Mouse (Mus musculus): ENCODE results near the gene Gm11937. TPM values are rescaled to one million over a fixed set of nuclear protein-coding genes. Genes with fewer than 3 reads are reported as not detected.
"Not testable (repeated sequence)": the region's sequence is repeated elsewhere in the genome, so short reads cannot be mapped to it uniquely, and the experiment has no call there.

Gm11937 gene
- polyA plus RNA-seq, 1 experiment from 2014 or later = not detected

DNA sequence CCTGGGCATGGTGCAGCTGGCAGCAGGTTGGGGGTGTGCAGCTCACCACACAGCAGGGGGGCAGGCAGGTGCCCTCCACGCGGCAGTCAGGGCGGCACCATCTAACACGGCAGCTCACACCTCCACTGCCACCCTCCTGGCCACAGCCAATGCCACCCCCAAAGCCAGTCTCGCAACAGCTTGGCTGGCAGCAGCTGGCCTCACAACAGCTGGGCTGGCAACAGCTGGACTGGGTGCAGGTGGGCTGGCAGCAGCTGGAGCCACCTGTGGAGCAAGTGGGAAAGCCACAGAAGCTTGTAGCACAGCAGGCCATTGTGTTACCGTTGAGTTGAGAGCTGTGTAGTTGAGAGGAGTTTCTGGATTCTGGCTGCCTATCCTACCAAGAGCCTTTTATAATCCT is 12.2 kb downstream of the Gm11937 start, which contains the start of gene Krtap9-3:
Gene Krtap9-3, minus strand, starts transcription at position 364 of the 400 bp plus-strand sequence.
- not testable (repeated sequence) for H3K4me1 ChIP-seq (ENCODE audit: control insufficient read depth, insufficient read depth, low read length); H3K36me3 ChIP-seq (ENCODE audit: control insufficient read depth, insufficient read depth, low read length); H3K4me2 ChIP-seq (ENCODE audit: low read depth); ATAC-seq (ENCODE audit: insufficient read depth, low FRiP score, low TSS enrichment); H3K27ac ChIP-seq (ENCODE audit: low read depth, low read length); H3K4me3 ChIP-seq (ENCODE audit: low read depth, low read length); H3K9me3 ChIP-seq (ENCODE audit: control insufficient read depth, low read length); DNase-seq (ENCODE audit: low spot score); H3K27me3 ChIP-seq (ENCODE audit: control insufficient read depth, insufficient read depth, low read length); H3K9ac ChIP-seq (ENCODE audit: low read length)
- 84% methylated on average over 6 of the region's 6 CpGs for WGBS

DNA sequence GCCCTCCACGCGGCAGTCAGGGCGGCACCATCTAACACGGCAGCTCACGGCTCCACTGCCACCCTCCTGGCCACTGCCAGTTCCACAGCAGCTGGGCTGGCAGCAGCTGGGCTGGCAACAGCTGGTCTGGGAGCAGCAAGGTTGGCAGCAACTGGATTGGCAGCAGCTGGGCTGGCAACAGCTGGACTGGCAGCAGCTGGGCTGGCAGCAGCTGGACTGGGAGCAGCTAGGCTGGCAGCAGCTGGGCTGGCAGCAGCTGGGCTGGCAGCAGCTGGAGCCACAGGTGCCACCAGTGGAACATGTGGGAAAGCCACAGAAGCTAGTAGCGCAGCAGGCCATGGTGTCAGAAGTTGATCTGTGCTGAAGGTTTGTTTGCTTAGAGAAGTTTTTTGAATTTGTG is 19.0 kb downstream of the Gm11937 start, which contains the start of gene Krtap1-3:
Gene Krtap1-3, minus strand, starts transcription at position 359 of the 400 bp plus-strand sequence.
- WGBS = 85% methylated on average over 6 of the region's 6 CpGs
- no peak for ATAC-seq (ENCODE audit: insufficient read depth, low FRiP score, low TSS enrichment)
- DNase-seq (ENCODE audit: low spot score) = no peak
- Histone ChIP-seq H3K4me3 (ENCODE audit: low read depth, low read length) (no peak within 1 kb of the TSS), H3K36me3 (ENCODE audit: control insufficient read depth, insufficient read depth, low read length) (no peaks in the 10 kb centered on the region), H3K9ac (ENCODE audit: low read length) (no peak within 1 kb of the TSS), H3K27me3 (ENCODE audit: control insufficient read depth, insufficient read depth, low read length) (no peaks in the 10 kb centered on the region), H3K27ac (ENCODE audit: low read depth, low read length) (no peak within 1 kb of the TSS), H3K4me1 (ENCODE audit: control insufficient read depth, insufficient read depth, low read length) (no peaks in the 10 kb centered on the region), H3K4me2 (ENCODE audit: low read depth) (no peak within 1 kb of the TSS), H3K9me3 (ENCODE audit: control insufficient read depth, low read length) (no peaks in the 10 kb centered on the region)

DNA sequence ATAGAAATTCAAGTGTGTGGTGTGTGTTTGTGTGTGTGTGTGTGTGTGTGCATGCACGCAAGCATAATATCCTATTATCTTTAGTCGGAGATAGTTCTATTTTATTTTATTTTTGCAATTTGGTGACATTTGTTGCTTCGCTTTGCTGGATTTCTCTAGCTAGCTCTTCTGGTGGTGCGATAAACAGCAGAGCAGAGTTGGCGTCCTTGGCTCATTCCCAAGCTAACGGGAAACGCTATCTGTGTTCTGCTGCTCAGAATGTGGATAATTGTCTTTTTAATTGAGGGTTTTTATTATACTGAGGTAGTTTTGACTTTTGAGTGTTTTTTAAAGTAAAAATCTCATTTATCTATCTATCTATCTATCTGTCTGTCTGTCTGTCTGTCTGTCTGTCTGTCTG is 24.9 kb downstream of the Gm11937 start:
- 97% methylated on average over 7 of the region's 7 CpGs for WGBS
- no peak for DNase-seq (ENCODE audit: low spot score)
- ATAC-seq (ENCODE audit: insufficient read depth, low FRiP score, low TSS enrichment) = no peak

GRCm38 (mm10) chr11:99583245-99583704 is 26.7 kb downstream of the Gm11937 start, which contains the start of gene Krtap1-4:
TSS of gene Krtap1-4 (minus strand) at chr11:99583654.
- H3K27ac ChIP-seq (ENCODE audit: low read depth, low read length) = no peak within 1 kb of the TSS
- 78% methylated on average over 5 of the region's 5 CpGs for WGBS
- H3K4me1 ChIP-seq (ENCODE audit: control insufficient read depth, insufficient read depth, low read length) = no peaks in the 10 kb centered on the region
- H3K9me3 ChIP-seq (ENCODE audit: control insufficient read depth, low read length) = no peaks in the 10 kb centered on the region
- H3K27me3 ChIP-seq (ENCODE audit: control insufficient read depth, insufficient read depth, low read length) = no peaks in the 10 kb centered on the region
- H3K4me2 ChIP-seq (ENCODE audit: low read depth) = no peak within 1 kb of the TSS
- no peak within 1 kb of the TSS for H3K9ac ChIP-seq (ENCODE audit: low read length)
- no peak within 1 kb of the TSS for H3K4me3 ChIP-seq (ENCODE audit: low read depth, low read length)
- ATAC-seq (ENCODE audit: insufficient read depth, low FRiP score, low TSS enrichment) = no peak
- H3K36me3 ChIP-seq (ENCODE audit: control insufficient read depth, insufficient read depth, low read length) = no peaks in the 10 kb centered on the region
- no peak for DNase-seq (ENCODE audit: low spot score)

More for the DNA sequence above, 24.9 kb downstream of the Gm11937 start:
- no peak overlapping the region for H3K27ac ChIP-seq (ENCODE audit: low read depth, low read length)
- no peaks in the 10 kb centered on the region for H3K4me1 ChIP-seq (ENCODE audit: control insufficient read depth, insufficient read depth, low read length)
- no peak overlapping the region for H3K4me2 ChIP-seq (ENCODE audit: low read depth)
- no peak overlapping the region for H3K4me3 ChIP-seq (ENCODE audit: low read depth, low read length)
- H3K9ac ChIP-seq (ENCODE audit: low read length) = no peak overlapping the region
- H3K27me3 ChIP-seq (ENCODE audit: control insufficient read depth, insufficient read depth, low read length) = no peaks in the 10 kb centered on the region
- no peaks in the 10 kb centered on the region for H3K36me3 ChIP-seq (ENCODE audit: control insufficient read depth, insufficient read depth, low read length)
- H3K9me3 ChIP-seq (ENCODE audit: control insufficient read depth, low read length) = no peaks in the 10 kb centered on the region

GRCm38 (mm10) chr11:99581564-99581963 is 28.4 kb downstream of the Gm11937 start:
- Histone ChIP-seq H3K4me1 (ENCODE audit: control insufficient read depth, insufficient read depth, low read length) (no peaks in the 10 kb centered on the region), H3K27me3 (ENCODE audit: control insufficient read depth, insufficient read depth, low read length) (no peaks in the 10 kb centered on the region), H3K9me3 (ENCODE audit: control insufficient read depth, low read length) (no peaks in the 10 kb centered on the region), H3K9ac (ENCODE audit: low read length) (no peak overlapping the region), H3K27ac (ENCODE audit: low read depth, low read length) (no peak overlapping the region), H3K4me2 (ENCODE audit: low read depth) (no peak overlapping the region), H3K4me3 (ENCODE audit: low read depth, low read length) (no peak overlapping the region), H3K36me3 (ENCODE audit: control insufficient read depth, insufficient read depth, low read length) (no peaks in the 10 kb centered on the region)
- DNase-seq (ENCODE audit: low spot score) (no peak), ATAC-seq (ENCODE audit: insufficient read depth, low FRiP score, low TSS enrichment) (no peak)
- 85% methylated on average over 6 of the region's 6 CpGs for WGBS

DNA sequence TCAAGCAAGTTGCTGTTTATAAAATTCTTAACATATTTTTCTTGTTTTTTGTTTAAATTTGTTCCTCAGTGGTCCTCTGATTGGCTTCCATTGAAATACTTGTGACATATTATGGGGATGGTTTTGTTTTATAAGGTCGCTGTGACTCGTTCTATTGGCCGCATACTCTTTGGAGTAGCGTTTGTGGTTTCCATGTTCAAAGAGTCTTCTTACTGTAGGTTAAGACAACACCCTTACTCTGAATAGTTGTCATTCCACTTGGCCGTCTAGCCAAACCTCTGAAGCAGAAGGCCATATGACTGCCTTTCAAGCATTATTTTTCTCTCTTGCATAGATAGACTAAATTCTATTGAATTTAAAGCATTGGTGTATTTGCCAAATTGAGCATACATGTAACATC is 28.9 kb downstream of the Gm11937 start:
- Histone ChIP-seq H3K4me1 (ENCODE audit: control insufficient read depth, insufficient read depth, low read length) (no peaks in the 10 kb centered on the region), H3K36me3 (ENCODE audit: control insufficient read depth, insufficient read depth, low read length) (no peaks in the 10 kb centered on the region), H3K27ac (ENCODE audit: low read depth, low read length) (no peak overlapping the region), H3K9ac (ENCODE audit: low read length) (no peak overlapping the region), H3K9me3 (ENCODE audit: control insufficient read depth, low read length) (no peaks in the 10 kb centered on the region), H3K4me3 (ENCODE audit: low read depth, low read length) (no peak overlapping the region), H3K27me3 (ENCODE audit: control insufficient read depth, insufficient read depth, low read length) (no peaks in the 10 kb centered on the region), H3K4me2 (ENCODE audit: low read depth) (no peak overlapping the region)
- 92% methylated on average over 5 of the region's 5 CpGs for WGBS
- ATAC-seq (ENCODE audit: insufficient read depth, low FRiP score, low TSS enrichment) (no peak), DNase-seq (ENCODE audit: low spot score) (no peak)

DNA sequence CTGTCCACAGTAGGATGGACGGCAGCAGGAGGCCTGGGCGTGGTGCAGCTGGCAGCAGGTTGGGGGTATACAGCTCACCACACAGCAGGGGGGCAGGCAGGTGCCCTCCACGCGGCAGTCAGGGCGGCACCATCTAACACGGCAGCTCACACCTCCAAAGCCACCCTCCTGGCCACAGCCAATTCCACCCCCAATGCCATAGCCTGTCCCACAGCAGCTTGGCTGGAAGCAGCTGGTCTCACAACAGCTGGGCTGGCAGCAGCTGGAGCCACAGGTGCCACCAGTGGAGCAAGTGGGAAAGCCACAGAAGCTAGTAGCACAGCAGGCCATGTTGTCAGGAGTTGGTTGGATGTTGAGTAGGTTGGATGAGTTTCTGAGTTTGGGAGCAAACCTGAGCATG is 29.4 kb downstream of the Gm11937 start, which contains the start of gene Krtap1-5:
Gene Krtap1-5, minus strand, starts transcription at position 381 of the 400 bp plus-strand sequence.
- Histone ChIP-seq H3K9ac (ENCODE audit: low read length) (no peak within 1 kb of the TSS), H3K36me3 (ENCODE audit: control insufficient read depth, insufficient read depth, low read length) (no peaks in the 10 kb centered on the region), H3K4me1 (ENCODE audit: control insufficient read depth, insufficient read depth, low read length) (no peaks in the 10 kb centered on the region), H3K4me3 (ENCODE audit: low read depth, low read length) (no peak within 1 kb of the TSS), H3K27me3 (ENCODE audit: control insufficient read depth, insufficient read depth, low read length) (no peaks in the 10 kb centered on the region), H3K4me2 (ENCODE audit: low read depth) (no peak within 1 kb of the TSS), H3K9me3 (ENCODE audit: control insufficient read depth, low read length) (no peaks in the 10 kb centered on the region), H3K27ac (ENCODE audit: low read depth, low read length) (no peak within 1 kb of the TSS)
- no peak for DNase-seq (ENCODE audit: low spot score)
- no peak for ATAC-seq (ENCODE audit: insufficient read depth, low FRiP score, low TSS enrichment)
- WGBS = 84% methylated on average over 6 of the region's 6 CpGs

GRCm38 (mm10) chr11:99574106-99574505 is 35.9 kb downstream of the Gm11937 start:
- H3K9me3 ChIP-seq (ENCODE audit: control insufficient read depth, low read length) = no peaks in the 10 kb centered on the region
- H3K4me1 ChIP-seq (ENCODE audit: control insufficient read depth, insufficient read depth, low read length) = no peaks in the 10 kb centered on the region
- no peak overlapping the region for H3K27ac ChIP-seq (ENCODE audit: low read depth, low read length)
- WGBS = 8% methylated on average over 7 of the region's 7 CpGs
- peak overlapping the region; percentile 15; the same call in 1 of the 2 replicates for H3K4me2 ChIP-seq (ENCODE audit: low read depth)
- H3K9ac ChIP-seq (ENCODE audit: low read length) = no peak overlapping the region
- no peaks in the 10 kb centered on the region for H3K36me3 ChIP-seq (ENCODE audit: control insufficient read depth, insufficient read depth, low read length)
- H3K4me3 ChIP-seq (ENCODE audit: low read depth, low read length) = no peak overlapping the region
- H3K27me3 ChIP-seq (ENCODE audit: control insufficient read depth, insufficient read depth, low read length) = no peaks in the 10 kb centered on the region
- DNase-seq (ENCODE audit: low spot score) (peak; percentile 83), ATAC-seq (ENCODE audit: insufficient read depth, low FRiP score, low TSS enrichment) (peak; percentile 72; the same call in 1 of the 2 replicates)

DNA sequence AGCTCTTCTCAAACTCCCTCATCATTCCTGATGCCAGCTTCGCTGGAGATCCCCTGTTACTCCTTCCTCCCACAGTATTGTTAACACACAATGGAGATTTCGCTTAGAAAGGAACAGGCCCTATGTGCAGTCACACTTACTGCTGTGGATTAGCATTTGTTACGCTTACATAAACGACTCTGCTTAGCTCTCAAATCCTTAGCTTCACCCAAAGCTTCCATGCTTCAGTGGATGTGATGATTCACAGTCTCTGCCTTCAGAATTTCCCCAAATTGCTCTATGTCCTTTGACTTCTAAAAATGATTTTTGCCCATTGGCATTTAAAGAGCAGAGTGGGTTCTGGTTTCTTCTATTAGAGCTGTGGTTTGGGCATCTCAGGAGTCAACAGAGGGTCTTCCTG is 36.8 kb downstream of the Gm11937 start:
- DNase-seq (ENCODE audit: low spot score) (no peak), ATAC-seq (ENCODE audit: insufficient read depth, low FRiP score, low TSS enrichment) (no peak)
- no peaks in the 10 kb centered on the region for H3K36me3 ChIP-seq (ENCODE audit: control insufficient read depth, insufficient read depth, low read length)
- no peak overlapping the region for H3K27ac ChIP-seq (ENCODE audit: low read depth, low read length)
- no peak overlapping the region for H3K4me2 ChIP-seq (ENCODE audit: low read depth)
- no peaks in the 10 kb centered on the region for H3K27me3 ChIP-seq (ENCODE audit: control insufficient read depth, insufficient read depth, low read length)
- no peaks in the 10 kb centered on the region for H3K9me3 ChIP-seq (ENCODE audit: control insufficient read depth, low read length)
- no peak overlapping the region for H3K4me3 ChIP-seq (ENCODE audit: low read depth, low read length)
- no peaks in the 10 kb centered on the region for H3K4me1 ChIP-seq (ENCODE audit: control insufficient read depth, insufficient read depth, low read length)
- WGBS = 62% methylated on average over 4 of the region's 4 CpGs
- no peak overlapping the region for H3K9ac ChIP-seq (ENCODE audit: low read length)

Data from neural tube, embryonic 11.5 days (tissue).